Mouse (Mus musculus): Measurements from ENCODE around the gene Ppfibp1.

Ppfibp1 gene

DNA sequence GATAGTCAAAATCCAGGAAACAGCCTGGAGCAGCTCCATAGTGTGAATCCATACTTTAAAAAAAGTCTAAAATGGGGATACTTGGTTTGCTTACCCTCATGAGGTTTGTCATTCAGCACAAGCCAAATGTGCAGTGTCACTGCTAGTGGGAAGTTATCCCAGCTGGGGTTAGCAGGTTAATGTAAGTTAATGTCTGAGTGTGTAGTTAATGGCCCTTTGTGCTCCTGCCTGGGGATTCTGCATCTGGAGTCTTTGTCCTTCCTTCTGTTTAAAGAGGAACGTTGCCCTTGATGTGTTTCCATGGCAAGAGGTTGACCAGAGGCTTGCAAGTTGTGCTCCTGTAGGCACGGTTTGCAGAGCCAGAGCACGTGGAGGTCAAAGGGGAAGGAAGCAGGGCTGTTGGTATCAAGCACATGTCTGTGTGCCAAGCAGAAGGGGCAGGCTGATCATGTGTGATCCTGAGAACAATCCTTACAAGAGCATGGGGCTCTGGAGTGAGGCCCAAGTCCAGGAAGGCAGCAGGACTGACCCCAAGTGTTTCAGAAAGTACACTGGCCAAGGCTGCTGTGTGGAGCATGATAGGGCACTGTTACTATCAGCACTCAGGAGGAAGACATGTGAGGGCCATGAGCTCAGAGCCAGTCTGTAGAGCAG lies 24.7 kb downstream of the Ppfibp1 start:
- DNase-seq (ENCODE audit: low read depth in 1 of 2, low spot score in 2 of 2): no peak

DNA sequence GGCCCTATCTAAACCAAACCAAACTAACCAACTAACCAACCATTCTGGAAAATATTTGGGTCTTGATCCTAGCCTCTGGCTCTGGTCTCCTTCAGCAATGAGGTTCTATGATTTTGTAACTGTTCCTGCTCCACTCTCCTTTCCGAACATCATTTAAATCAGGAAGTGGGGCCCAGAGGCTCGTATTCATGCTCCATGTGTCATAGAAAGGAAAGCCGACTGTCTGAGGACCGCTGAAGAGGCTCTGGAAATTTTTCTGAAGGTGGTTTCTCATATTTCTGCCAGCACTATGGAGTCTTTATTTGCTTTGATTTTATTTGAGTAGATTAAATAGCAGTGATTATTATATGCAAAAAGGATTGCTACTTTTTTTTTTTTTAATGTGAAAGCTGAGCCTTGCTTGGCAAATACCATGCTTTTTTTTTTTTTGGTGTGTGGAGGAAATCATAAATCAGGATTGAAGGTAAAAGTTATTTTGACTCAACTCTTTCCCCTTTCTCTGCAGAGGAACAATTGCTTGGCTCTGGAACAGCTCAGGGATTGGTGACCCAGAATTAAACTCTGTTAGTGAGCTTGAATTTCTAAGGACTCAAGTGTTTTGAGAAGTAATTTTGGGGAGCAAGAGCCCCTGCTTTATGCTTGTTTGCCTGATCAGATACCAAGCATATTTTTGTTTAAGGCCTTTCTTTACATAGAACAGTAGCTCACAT lies 25.4 kb downstream of the Ppfibp1 start:
- DNase-seq (ENCODE audit: low read depth in 1 of 2, low spot score in 2 of 2): no peak

- DNase-seq (ENCODE audit: low read depth in 1 of 2, low spot score in 2 of 2): no peak
Observed at GRCm38 (mm10) chr6:146915808-146916207, 27.5 kb downstream of the Ppfibp1 start.

GRCm38 (mm10) chr6:146917396-146917795 lies 29.1 kb downstream of the Ppfibp1 start:
- DNase-seq (ENCODE audit: low read depth in 1 of 2, low spot score in 2 of 2): no peak

GRCm38 (mm10) chr6:146918341-146918740 lies 30.1 kb downstream of the Ppfibp1 start:
- DNase-seq (ENCODE audit: low read depth in 1 of 2, low spot score in 2 of 2): no peak

DNA sequence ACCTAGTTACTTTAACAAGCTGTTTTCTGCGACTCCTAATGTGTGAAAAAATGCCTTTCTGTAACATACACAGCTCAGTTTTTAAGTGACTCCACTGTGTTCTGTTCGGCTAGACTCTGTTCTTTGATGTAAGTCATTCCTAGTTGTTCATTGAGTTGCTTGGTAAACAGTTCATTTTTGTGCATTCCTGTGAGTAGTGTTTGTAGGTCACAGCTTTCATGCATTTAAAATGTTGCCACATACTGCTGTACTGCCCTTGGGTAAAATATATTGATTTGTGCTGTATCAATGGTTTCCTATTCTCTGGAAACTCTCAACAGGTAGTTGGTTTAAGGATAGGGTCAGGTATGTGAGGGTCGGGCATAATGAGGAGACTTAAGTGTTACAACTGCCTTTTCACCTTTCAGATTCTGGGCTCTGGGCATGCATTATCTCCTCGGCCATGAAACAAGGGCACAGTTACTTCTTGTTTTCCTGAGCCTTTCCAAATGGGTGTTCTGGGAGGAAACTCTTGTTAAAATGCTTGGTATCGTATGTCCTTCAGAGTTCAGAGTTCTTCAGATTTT lies 38.2 kb downstream of the Ppfibp1 start:
- no peak for DNase-seq (ENCODE audit: low read depth in 1 of 2, low spot score in 2 of 2)

DNA sequence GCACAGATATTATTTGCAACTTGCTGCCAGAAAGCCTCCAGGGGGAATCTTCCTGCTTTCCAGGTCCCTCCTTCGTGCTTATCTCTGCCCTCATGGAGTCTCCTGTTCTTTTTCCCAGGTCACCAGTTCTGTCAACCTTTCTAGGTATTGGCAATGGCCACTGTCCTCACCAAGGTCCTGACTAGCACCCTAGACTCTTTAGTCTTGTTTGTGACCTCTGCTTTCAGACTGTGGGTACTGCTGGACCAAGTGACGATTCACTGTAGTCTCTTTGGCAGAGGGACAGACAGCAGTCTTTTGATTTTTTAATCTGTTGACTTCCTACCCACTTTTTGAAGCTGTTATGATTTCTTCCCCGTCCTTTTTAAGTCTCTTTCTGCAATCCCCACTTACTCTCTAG lies 39.8 kb downstream of the Ppfibp1 start:
- no peak for DNase-seq (ENCODE audit: low read depth in 1 of 2, low spot score in 2 of 2)

GRCm38 (mm10) chr6:146929031-146929430 lies 40.7 kb downstream of the Ppfibp1 start:
- DNase-seq (ENCODE audit: low read depth in 1 of 2, low spot score in 2 of 2): no peak

DNA sequence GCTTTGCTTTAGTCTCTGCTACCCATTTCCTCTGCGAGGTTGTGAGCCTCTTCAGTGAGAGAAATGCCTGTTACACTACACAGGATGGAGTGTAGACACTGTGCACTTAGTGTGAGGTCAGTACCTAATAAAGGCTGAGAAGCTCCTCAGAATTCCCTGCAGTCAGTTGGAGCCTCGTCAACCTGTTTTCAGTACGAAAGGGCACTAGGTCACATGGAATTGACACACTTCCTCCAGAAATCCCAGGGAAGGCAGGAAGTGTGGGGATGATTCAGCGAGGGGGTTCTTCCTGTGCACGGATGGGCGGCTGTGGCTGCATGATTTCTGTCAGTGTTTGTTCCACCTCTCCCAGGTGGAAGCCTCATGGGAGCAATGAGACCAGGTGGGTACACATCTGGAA lies 44.8 kb downstream of the Ppfibp1 start:
- DNase-seq (ENCODE audit: low read depth in 1 of 2, low spot score in 2 of 2): no peak

GRCm38 (mm10) chr6:146935957-146936356 lies 47.7 kb downstream of the Ppfibp1 start:
- no peak for DNase-seq (ENCODE audit: low read depth in 1 of 2, low spot score in 2 of 2)

DNA sequence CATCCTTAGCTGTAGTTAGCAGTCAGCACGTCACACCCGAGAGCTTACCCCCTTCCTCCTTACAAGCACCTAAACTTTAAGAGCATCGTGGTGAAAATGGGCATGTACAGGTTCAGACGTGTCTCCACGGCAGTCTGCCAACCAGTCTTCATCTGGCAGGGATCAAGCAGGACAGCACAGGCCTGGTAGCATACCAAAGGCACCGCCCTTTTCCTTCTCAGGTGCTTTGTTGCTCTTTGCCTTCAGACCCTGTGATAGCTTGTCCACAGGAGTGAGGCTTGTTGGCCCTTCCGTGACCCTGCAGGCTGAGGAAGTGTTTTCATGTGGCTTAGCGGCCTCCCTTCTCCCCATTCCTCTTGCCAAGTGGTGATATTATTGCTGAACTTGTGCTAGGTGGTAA lies 50.7 kb downstream of the Ppfibp1 start:
- no peak for DNase-seq (ENCODE audit: low read depth in 1 of 2, low spot score in 2 of 2)

DNA sequence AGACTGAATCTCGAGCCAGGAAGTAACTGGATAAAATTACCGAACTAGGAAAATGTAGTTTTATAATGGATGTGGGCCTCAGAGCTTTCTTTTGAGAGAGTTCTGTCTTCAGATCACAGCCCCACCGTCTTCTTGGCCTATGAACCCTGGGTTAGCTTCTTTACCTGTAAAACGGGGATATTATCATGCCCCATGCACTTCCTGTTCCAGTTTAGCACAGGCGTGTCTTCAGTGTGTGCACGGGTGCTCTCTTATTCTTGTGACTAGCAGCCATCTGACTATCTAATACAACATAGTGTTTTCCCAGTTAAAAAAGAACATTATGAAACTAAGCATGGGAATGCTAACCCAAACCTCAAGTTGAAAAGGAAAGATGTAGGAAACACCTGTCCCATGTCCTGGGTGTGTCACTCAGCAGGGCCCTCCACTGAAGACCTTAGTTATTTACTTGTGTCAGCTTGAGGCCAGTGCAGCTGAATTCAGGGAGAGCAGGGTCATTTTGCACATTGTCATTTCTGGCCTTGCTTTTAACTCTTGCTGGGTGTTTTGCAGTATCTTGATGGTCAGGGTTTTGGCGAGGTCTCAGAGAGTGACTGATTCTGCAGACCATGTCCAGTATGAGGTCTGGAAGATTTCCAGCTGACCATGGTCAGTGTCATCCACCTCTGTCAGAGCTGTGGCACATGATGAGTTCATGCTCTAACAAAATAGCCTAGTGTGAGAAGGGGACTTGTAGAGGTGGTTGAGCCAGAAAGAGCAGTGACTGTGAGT lies 53.4 kb downstream of the Ppfibp1 start:
- no peak for DNase-seq (ENCODE audit: low read depth in 1 of 2, low spot score in 2 of 2)

DNA sequence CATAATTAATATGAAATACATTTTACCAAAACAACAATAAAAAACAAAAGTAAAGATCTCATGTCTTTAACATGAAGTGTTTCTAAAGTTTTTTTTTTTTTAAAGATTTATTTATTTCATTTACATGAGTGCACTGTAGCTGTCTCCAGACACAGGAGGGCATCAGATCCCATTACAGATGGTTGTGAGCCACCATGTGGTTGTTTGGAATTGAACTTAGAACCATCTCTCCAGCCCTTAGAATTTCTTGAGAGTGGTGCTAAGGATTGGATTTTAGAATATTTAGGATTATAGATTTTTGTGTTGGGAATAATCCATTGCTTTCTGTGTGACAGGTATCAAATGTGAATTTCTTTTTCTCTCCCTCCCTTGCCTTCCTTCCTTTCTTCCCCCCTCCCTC lies 55.7 kb downstream of the Ppfibp1 start:
- no peak for DNase-seq (ENCODE audit: low read depth in 1 of 2, low spot score in 2 of 2)

DNA sequence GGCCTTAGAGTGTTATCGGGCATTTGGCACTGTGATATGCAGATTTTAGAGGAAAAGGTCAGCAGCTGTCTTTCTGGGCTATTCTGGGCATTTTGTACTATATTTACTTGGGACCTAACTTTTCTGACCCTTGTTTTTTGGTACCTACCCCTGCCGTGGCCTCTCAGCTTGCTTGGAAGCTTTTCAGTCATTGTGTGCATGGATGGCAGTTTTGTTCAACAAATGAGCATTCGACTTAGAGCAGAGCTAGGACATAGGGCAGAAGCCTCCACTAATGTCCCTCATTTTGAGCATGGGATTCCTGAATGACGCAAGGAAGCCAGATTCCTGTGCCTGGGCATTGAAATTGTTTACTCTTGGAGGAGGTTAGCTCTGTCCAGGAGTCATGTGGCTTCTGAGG lies 56.5 kb downstream of the Ppfibp1 start:
- no peak for DNase-seq (ENCODE audit: low read depth in 1 of 2, low spot score in 2 of 2)

- DNase-seq (ENCODE audit: low read depth in 1 of 2, low spot score in 2 of 2): no peak
Observed at GRCm38 (mm10) chr6:146946327-146947029, 58.2 kb downstream of the Ppfibp1 start.

DNA sequence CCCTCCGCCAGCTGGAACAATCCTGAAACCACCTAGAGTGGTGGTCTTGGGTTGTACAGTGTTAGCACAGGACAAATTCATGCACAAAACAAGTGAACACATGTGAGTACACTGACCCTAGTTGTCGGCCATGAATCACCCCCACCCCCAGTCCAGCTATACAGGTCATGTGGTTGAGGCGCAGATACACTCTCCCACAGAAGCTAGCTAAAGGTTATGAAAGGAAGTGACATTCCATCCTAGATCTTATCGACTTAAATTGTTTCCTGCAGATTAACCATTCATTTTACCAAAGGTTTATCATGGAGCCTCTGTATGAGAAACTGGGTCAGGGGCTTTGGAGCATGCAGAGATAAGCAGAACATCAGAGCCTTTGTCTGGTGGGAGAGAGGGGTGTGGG lies 58.9 kb downstream of the Ppfibp1 start:
- no peak for DNase-seq (ENCODE audit: low read depth in 1 of 2, low spot score in 2 of 2)

GRCm38 (mm10) chr6:146949682-146950453 lies 61.6 kb downstream of the Ppfibp1 start:
- DNase-seq (ENCODE audit: low read depth in 1 of 2, low spot score in 2 of 2): no peak

- DNase-seq (ENCODE audit: low read depth in 1 of 2, low spot score in 2 of 2): no peak
Observed at GRCm38 (mm10) chr6:146950454-146950832, 62.2 kb downstream of the Ppfibp1 start.

DNA sequence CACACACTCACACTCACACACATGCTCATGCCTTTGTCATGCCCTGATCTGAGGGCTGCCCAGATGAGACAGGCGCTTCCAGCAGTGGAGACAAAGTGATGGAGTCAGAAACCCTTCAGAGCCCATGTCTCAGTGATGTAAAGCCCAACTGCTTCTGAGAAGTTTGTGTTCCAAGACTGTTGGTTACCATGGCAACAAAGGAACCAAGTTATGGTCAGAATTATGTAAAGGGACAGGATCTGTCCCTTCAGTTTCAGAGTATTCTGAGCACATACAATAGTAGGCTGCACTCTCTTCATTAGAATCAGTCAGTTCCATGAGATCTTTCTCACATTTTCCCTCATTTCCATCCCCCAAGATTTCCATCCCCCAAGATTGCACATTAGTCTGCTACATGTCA lies 66.0 kb downstream of the Ppfibp1 start, which contains the start of gene 1700034J05Rik:
Gene 1700034J05Rik, minus strand, starts transcription at position 165 of the 400 bp plus-strand sequence.
- DNase-seq (ENCODE audit: low read depth in 1 of 2, low spot score in 2 of 2): no peak

DNA sequence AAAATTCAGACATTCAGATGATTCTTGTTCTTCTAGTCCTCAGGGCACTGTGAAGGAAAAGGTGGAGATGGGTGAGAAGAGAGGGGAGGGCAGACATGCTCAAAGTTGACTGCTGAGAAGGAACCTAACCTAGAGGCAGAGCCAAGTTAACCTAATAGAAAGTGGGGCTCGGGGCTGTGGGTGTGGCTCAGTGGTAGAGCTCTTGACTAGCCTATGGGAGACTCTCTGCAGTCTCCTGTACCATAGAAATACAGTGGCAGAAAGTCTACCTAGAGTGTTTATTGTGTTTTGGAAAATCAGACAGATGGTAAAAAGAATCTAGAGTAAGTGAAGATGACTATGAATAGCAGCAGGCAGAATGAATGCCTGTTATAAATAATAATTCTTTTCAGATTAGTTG lies 67.2 kb downstream of the Ppfibp1 start:
- no peak for DNase-seq (ENCODE audit: low read depth in 1 of 2, low spot score in 2 of 2)

All from monocyte, adult 2 months (primary cell).